ENCODE assay signal across 21 mouse cellular contexts in genomic region chr8:80328676-80329075, GRCm38 (mm10).
DNase-seq lines count a peak whose midpoint lies in the region; ATAC-seq lines count a peak whose summit lies in the region.
"Had no signal": no experiment of that assay in that cellular context is flagged by ENCODE, and none has a peak within 500 bp of the region (broad histone marks: within the 10 kb centered on the region; RNA-seq: fewer than 3 reads in every experiment).

No protein-coding gene starts in this region.

- WGBS in embryonic facial prominence, embryonic 11.5 days: 31% methylated on average over 2 of the region's 2 CpGs
- WGBS in embryonic facial prominence, embryonic 10.5 days: 53% methylated on average over 2 of the region's 2 CpGs

- no peaks in the 10 kb centered on the region for H3K4me1 ChIP-seq in embryonic facial prominence, embryonic 11.5 days (ENCODE audit: control insufficient read depth, insufficient read depth, low read length)
- H3K4me1 ChIP-seq in embryonic facial prominence, embryonic 10.5 days: peaks cover 9% of the 10 kb centered on the region
- H3K4me1 ChIP-seq: embryonic facial prominence, embryonic 15.5 days; forebrain, embryonic 12.5 days had no signal

- no peak overlapping the region for H3K4me2 ChIP-seq in embryonic facial prominence, embryonic 11.5 days (ENCODE audit: low read depth, low read length)
- H3K4me2 ChIP-seq: embryonic facial prominence, embryonic 13.5 days; embryonic facial prominence, embryonic 15.5 days; forebrain, embryonic 12.5 days had no signal

- no peak for ATAC-seq in embryonic facial prominence, embryonic 11.5 days (replicated peaks; ENCODE audit: insufficient number of reproducible peaks, low FRiP score, low TSS enrichment, low read depth)
- ATAC-seq: forebrain, embryonic 14.5 days; forebrain, embryonic 16.5 days had no signal

- DNase-seq in embryonic facial prominence, embryonic 11.5 days (ENCODE audit: low spot score): peak; percentile 67
- no peak for DNase-seq in embryonic facial prominence, embryonic 10.5 days (ENCODE audit: low spot score)
- DNase-seq in embryo, embryonic 10.5 days (ENCODE audit: low spot score): peak; percentile 53
- DNase-seq in embryo, embryonic 11 days: peak; percentile 57
- DNase-seq in spleen, postnatal 36 days (ENCODE audit: low spot score in 2 of 2): no peak
- DNase-seq: adrenal gland, adult 2 months; adrenal gland, postnatal 10 days; adrenal gland, postnatal 25 days; cerebellum, adult 11 months; cerebellum, adult 18-20 months; cerebellum, adult 8-10 months; cerebellum, adult 9-11 months; cerebellum, postnatal 14 days; cerebellum, postnatal 36 days had no signal

- no peak overlapping the region for H3K4me3 ChIP-seq in embryonic facial prominence, embryonic 11.5 days (ENCODE audit: low read depth, low read length)
- no peak overlapping the region for H3K4me3 ChIP-seq in embryonic facial prominence, embryonic 10.5 days
- H3K4me3 ChIP-seq: embryonic facial prominence, embryonic 13.5 days; embryonic facial prominence, embryonic 15.5 days; erythroblast, embryonic 14.5 days; forebrain, embryonic 10.5 days; forebrain, embryonic 12.5 days had no signal

- no peak overlapping the region for H3K9ac ChIP-seq in embryonic facial prominence, embryonic 11.5 days (replicated peaks; ENCODE audit: low read length)
- H3K9ac ChIP-seq: embryonic facial prominence, embryonic 13.5 days; embryonic facial prominence, embryonic 15.5 days; forebrain, embryonic 12.5 days had no signal

- no peak overlapping the region for H3K27ac ChIP-seq in embryonic facial prominence, embryonic 11.5 days (replicated peaks; ENCODE audit: low read depth, low read length)
- H3K27ac ChIP-seq in embryonic facial prominence, embryonic 10.5 days (replicated peaks): no peak overlapping the region
- H3K27ac ChIP-seq: embryonic facial prominence, embryonic 13.5 days; embryonic facial prominence, embryonic 15.5 days; forebrain, embryonic 10.5 days; forebrain, embryonic 12.5 days had no signal

- no peaks in the 10 kb centered on the region for H3K27me3 ChIP-seq in embryonic facial prominence, embryonic 11.5 days (ENCODE audit: control insufficient read depth, insufficient read depth, low read length)
- H3K27me3 ChIP-seq in embryonic facial prominence, embryonic 10.5 days (replicated peaks; ENCODE audit: low read depth, poor library complexity, severe bottlenecking): no peaks in the 10 kb centered on the region; the same call in 1 of the 2 replicates
- H3K27me3 ChIP-seq: embryonic facial prominence, embryonic 13.5 days; embryonic facial prominence, embryonic 15.5 days; forebrain, embryonic 12.5 days had no signal

- H3K9me3 ChIP-seq in embryonic facial prominence, embryonic 11.5 days (replicated peaks; ENCODE audit: control insufficient read depth, low read length): no peaks in the 10 kb centered on the region
- no peaks in the 10 kb centered on the region for H3K9me3 ChIP-seq in embryonic facial prominence, embryonic 10.5 days
- H3K9me3 ChIP-seq: embryonic facial prominence, embryonic 13.5 days; embryonic facial prominence, embryonic 15.5 days; forebrain, embryonic 10.5 days; forebrain, embryonic 12.5 days had no signal

- no peaks in the 10 kb centered on the region for H3K36me3 ChIP-seq in embryonic facial prominence, embryonic 11.5 days (replicated peaks; ENCODE audit: control insufficient read depth, insufficient read depth, low read depth, low read length)
- no peaks in the 10 kb centered on the region for H3K36me3 ChIP-seq in embryonic facial prominence, embryonic 10.5 days (replicated peaks)
- H3K36me3 ChIP-seq: embryonic facial prominence, embryonic 13.5 days; embryonic facial prominence, embryonic 15.5 days; forebrain, embryonic 10.5 days; forebrain, embryonic 12.5 days had no signal

Comparison
In these comparisons a context has a peak if more than half of its experiments do, and no peak if none do; other contexts are left out.
1. DNase-seq: peak in embryonic facial prominence, embryonic 11.5 days (single experiment), embryo, embryonic 10.5 days (single experiment) and embryo, embryonic 11 days (single experiment); none in embryonic facial prominence, embryonic 10.5 days (single experiment) and spleen, postnatal 36 days (0 of 2).